Mouse (Mus musculus): Measurements from ENCODE around the gene Intu.

GRCm38 (mm10) chr3:40500157-40500808, 30.8 kb upstream of the Intu start:
- no peak for TF ChIP-seq CHD2 (IDR thresholded peaks at IDR 0.05; ENCODE audit: low read depth, low read length)
- TF ChIP-seq ZC3H11A (IDR thresholded peaks at IDR 0.05; ENCODE audit: borderline replicate concordance, low read depth, low read length), result no peak
- no peak for TF ChIP-seq MAFK (IDR thresholded peaks at IDR 0.05; ENCODE audit: insufficient read depth, low read depth, low read length)
- TF ChIP-seq ZNF384 (IDR thresholded peaks at IDR 0.05; ENCODE audit: low read depth, low read length), result no peak
- no peak for TF ChIP-seq HCFC1 (IDR thresholded peaks at IDR 0.05; ENCODE audit: borderline replicate concordance, insufficient read depth, low read length)

Measured in ES-E14 (cell line).